ENCODE assay signal across 9 mouse cellular contexts in genomic region chr3:107917783-107918408, GRCm38 (mm10). TPM values are rescaled to one million over a fixed set of nuclear protein-coding genes. Genes with fewer than 3 reads are reported as not detected.
DNase-seq lines count a peak whose midpoint lies in the region; ATAC-seq lines count a peak whose summit lies in the region.
"Had no signal": no experiment of that assay in that cellular context is flagged by ENCODE, and none has a peak within 500 bp of the region (broad histone marks: within the 10 kb centered on the region; RNA-seq: fewer than 3 reads in every experiment).

No protein-coding gene starts in this region.

- WGBS in embryonic facial prominence, embryonic 11.5 days, result 60% methylated on average over 7 of the region's 7 CpGs
- 62% methylated on average over 7 of the region's 7 CpGs for WGBS in hindbrain, embryonic 14.5 days
- 64% methylated on average over 7 of the region's 7 CpGs for WGBS in midbrain, embryonic 15.5 days

- H3K27ac ChIP-seq in embryonic facial prominence, embryonic 11.5 days (replicated peaks; ENCODE audit: low read depth, low read length), result no peak overlapping the region
- H3K27ac ChIP-seq in hindbrain, embryonic 14.5 days, result no peak overlapping the region
- H3K27ac ChIP-seq in midbrain, embryonic 15.5 days, result no peak overlapping the region

- H3K9ac ChIP-seq in embryonic facial prominence, embryonic 11.5 days (replicated peaks; ENCODE audit: low read length), result no peak overlapping the region
- no peak overlapping the region for H3K9ac ChIP-seq in hindbrain, embryonic 14.5 days
- H3K9ac ChIP-seq in midbrain, embryonic 15.5 days, result no peak overlapping the region

- no peak overlapping the region for H3K4me3 ChIP-seq in embryonic facial prominence, embryonic 11.5 days (ENCODE audit: low read depth, low read length)
- no peak overlapping the region for H3K4me3 ChIP-seq in hindbrain, embryonic 14.5 days (replicated peaks; ENCODE audit: low read length)
- no peak overlapping the region for H3K4me3 ChIP-seq in midbrain, embryonic 15.5 days

- ATAC-seq in embryonic facial prominence, embryonic 11.5 days (replicated peaks; ENCODE audit: insufficient number of reproducible peaks, low FRiP score, low TSS enrichment, low read depth), result no peak
- ATAC-seq in hindbrain, embryonic 14.5 days (ENCODE audit: low FRiP score), result no peak
- ATAC-seq in midbrain, embryonic 15.5 days (replicated peaks), result peak; percentile 74; the same call in 1 of the 2 replicates
- no peak for ATAC-seq in inflammation-experienced regulatory T-cells, adult 6 months

- H3K4me1 ChIP-seq in embryonic facial prominence, embryonic 11.5 days (ENCODE audit: control insufficient read depth, insufficient read depth, low read length), result no peaks in the 10 kb centered on the region
- H3K4me1 ChIP-seq in hindbrain, embryonic 14.5 days (replicated peaks; ENCODE audit: control insufficient read depth, insufficient read depth, low read length), result no peaks in the 10 kb centered on the region
- no peaks in the 10 kb centered on the region for H3K4me1 ChIP-seq in midbrain, embryonic 15.5 days

- no peaks in the 10 kb centered on the region for H3K9me3 ChIP-seq in embryonic facial prominence, embryonic 11.5 days (replicated peaks; ENCODE audit: control insufficient read depth, low read length)
- H3K9me3 ChIP-seq in hindbrain, embryonic 14.5 days (ENCODE audit: control insufficient read depth, low read length), result no peaks in the 10 kb centered on the region
- H3K9me3 ChIP-seq in midbrain, embryonic 15.5 days, result no peaks in the 10 kb centered on the region

- intact Hi-C loops in left cerebral cortex, postnatal 14 days (cut with DNase I), result loop anchor here (1.0 to 5.0 kb wide), 2 partner anchors 51 to 221 kb away; partner anchors contain the start of gene Ahcyl1

- peak; percentile 26 to 63 for DNase-seq in spleen, postnatal 10 days (ENCODE audit: low spot score in 2 of 2)
- no peak for DNase-seq in spleen, adult 12 weeks (ENCODE audit: low spot score)
- DNase-seq in ZHBTc4 (ENCODE audit: low read depth, low spot score), result peak; percentile 78
- peak; percentile 77 for DNase-seq in embryonic facial prominence, embryonic 11.5 days (ENCODE audit: low spot score)
- peak; percentile 72 for DNase-seq in hindbrain, embryonic 14.5 days (ENCODE audit: low spot score)
- DNase-seq in left cerebral cortex, postnatal 14 days (ENCODE audit: low spot score in 2 of 2), result peak; percentile 83 to 84

- H3K4me2 ChIP-seq in embryonic facial prominence, embryonic 11.5 days (ENCODE audit: low read depth, low read length), result no peak overlapping the region
- no peak overlapping the region for H3K4me2 ChIP-seq in hindbrain, embryonic 14.5 days (replicated peaks)
- H3K4me2 ChIP-seq in midbrain, embryonic 15.5 days, result no peak overlapping the region

- H3K36me3 ChIP-seq in embryonic facial prominence, embryonic 11.5 days (replicated peaks; ENCODE audit: control insufficient read depth, insufficient read depth, low read depth, low read length), result no peaks in the 10 kb centered on the region
- no peaks in the 10 kb centered on the region for H3K36me3 ChIP-seq in hindbrain, embryonic 14.5 days (replicated peaks; ENCODE audit: control insufficient read depth, insufficient read depth)
- H3K36me3 ChIP-seq in midbrain, embryonic 15.5 days (replicated peaks), result no peaks in the 10 kb centered on the region

- no peaks in the 10 kb centered on the region for H3K27me3 ChIP-seq in embryonic facial prominence, embryonic 11.5 days (ENCODE audit: control insufficient read depth, insufficient read depth, low read length)
- no peaks in the 10 kb centered on the region for H3K27me3 ChIP-seq in hindbrain, embryonic 14.5 days (ENCODE audit: control insufficient read depth, insufficient read depth, low read length)
- no peaks in the 10 kb centered on the region for H3K27me3 ChIP-seq in midbrain, embryonic 15.5 days (replicated peaks)

RNA-seq across cellular contexts. Expression of gene Gstm7, which starts 13.7 kb away (rescaled TPM):
- polyA plus RNA-seq in embryonic facial prominence, embryonic 11.5 days (2014; fragmentation: Nextera tagmentation; extraction: Ambion mirVana), result 42.0 and 47.1 TPM in 2 replicates
- 45.8 and 54.6 TPM in 2 replicates for polyA plus RNA-seq in hindbrain, embryonic 14.5 days (2014; fragmentation: Nextera tagmentation; extraction: Ambion mirVana)
- total RNA-seq in left cerebral cortex, postnatal 14 days (2021), result 10 to 100 TPM; 66.3 to 66.4 TPM
- polyA plus RNA-seq in midbrain, embryonic 15.5 days (2015; fragmentation: Nextera tagmentation; extraction: Ambion mirVana), result 63.6 and 73.0 TPM in 2 replicates
- 1 to 10 TPM in 1 of 3 experiments, not detected in 2; 1.5 TPM for polyA plus RNA-seq in inflammation-experienced regulatory T-cells, adult 6 months (2017; shearing (Covaris generic))

RNA-seq across cellular contexts. Expression of gene Gstm5, which starts 22.3 kb away (rescaled TPM):
- 272 and 278 TPM in 2 replicates for polyA plus RNA-seq in embryonic facial prominence, embryonic 11.5 days (2014; fragmentation: Nextera tagmentation; extraction: Ambion mirVana)
- 255 and 259 TPM in 2 replicates for polyA plus RNA-seq in hindbrain, embryonic 14.5 days (2014; fragmentation: Nextera tagmentation; extraction: Ambion mirVana)
- total RNA-seq in left cerebral cortex, postnatal 14 days (2021), result 100 to 1,000 TPM; 182 to 200 TPM
- 214 and 222 TPM in 2 replicates for polyA plus RNA-seq in midbrain, embryonic 15.5 days (2015; fragmentation: Nextera tagmentation; extraction: Ambion mirVana)
- 1 to 10 TPM in 1 of 3 experiments, not detected in 2; 1.4 TPM for polyA plus RNA-seq in inflammation-experienced regulatory T-cells, adult 6 months (2017; shearing (Covaris generic))

RNA-seq across cellular contexts. Expression of gene Gstm6, which starts 25.7 kb away (rescaled TPM):
- 11.7 and 12.6 TPM in 2 replicates for polyA plus RNA-seq in embryonic facial prominence, embryonic 11.5 days (2014; fragmentation: Nextera tagmentation; extraction: Ambion mirVana)
- polyA plus RNA-seq in hindbrain, embryonic 14.5 days (2014; fragmentation: Nextera tagmentation; extraction: Ambion mirVana), result 8.1 and 9.3 TPM in 2 replicates
- 1 to 10 TPM; 3.4 to 3.8 TPM for total RNA-seq in left cerebral cortex, postnatal 14 days (2021)
- polyA plus RNA-seq in midbrain, embryonic 15.5 days (2015; fragmentation: Nextera tagmentation; extraction: Ambion mirVana), result 17.5 and 18.9 TPM in 2 replicates
- polyA plus RNA-seq in inflammation-experienced regulatory T-cells, adult 6 months (2017; shearing (Covaris generic)), result not detected

RNA-seq across cellular contexts. Expression of gene Eps8l3, which starts 40.9 kb away (rescaled TPM):
- polyA plus RNA-seq in embryonic facial prominence, embryonic 11.5 days (2014; fragmentation: Nextera tagmentation; extraction: Ambion mirVana), result not detected in 2 replicates
- polyA plus RNA-seq in hindbrain, embryonic 14.5 days (2014; fragmentation: Nextera tagmentation; extraction: Ambion mirVana), result not detected in 2 replicates
- total RNA-seq in left cerebral cortex, postnatal 14 days (2021), result not detected
- 0.09 TPM in 1 of 2 replicates, not detected in the other for polyA plus RNA-seq in midbrain, embryonic 15.5 days (2015; fragmentation: Nextera tagmentation; extraction: Ambion mirVana)
- not detected for polyA plus RNA-seq in inflammation-experienced regulatory T-cells, adult 6 months (2017; shearing (Covaris generic))
- polyA plus RNA-seq: frontal cortex, adult 2 months had no signal

RNA-seq across cellular contexts. Expression of gene Gstm3, which starts 51.2 kb away (rescaled TPM):
- not detected in 2 replicates for polyA plus RNA-seq in embryonic facial prominence, embryonic 11.5 days (2014; fragmentation: Nextera tagmentation; extraction: Ambion mirVana)
- polyA plus RNA-seq in hindbrain, embryonic 14.5 days (2014; fragmentation: Nextera tagmentation; extraction: Ambion mirVana), result not detected in 2 replicates
- total RNA-seq in left cerebral cortex, postnatal 14 days (2021), result not detected
- polyA plus RNA-seq in midbrain, embryonic 15.5 days (2015; fragmentation: Nextera tagmentation; extraction: Ambion mirVana), result 0.25 TPM in 1 of 2 replicates, not detected in the other
- not detected for polyA plus RNA-seq in inflammation-experienced regulatory T-cells, adult 6 months (2017; shearing (Covaris generic))
- polyA plus RNA-seq: frontal cortex, adult 2 months had no signal

Comparison
In these comparisons a context has a peak if more than half of its experiments do, and no peak if none do; other contexts are left out.
1. RNA of gene Gstm7, which starts 13.7 kb away (polyA plus RNA-seq): 63.6 to 73.0 TPM in midbrain, embryonic 15.5 days, 45.8 to 54.6 TPM in hindbrain, embryonic 14.5 days and 42.0 to 47.1 TPM in embryonic facial prominence, embryonic 11.5 days; 1.5 TPM in inflammation-experienced regulatory T-cells, adult 6 months; every median in the first group is over 10 times any median in the second.
2. RNA of gene Gstm5, which starts 22.3 kb away (polyA plus RNA-seq): 272 to 278 TPM in embryonic facial prominence, embryonic 11.5 days, 255 to 259 TPM in hindbrain, embryonic 14.5 days and 214 to 222 TPM in midbrain, embryonic 15.5 days; 1.4 TPM in inflammation-experienced regulatory T-cells, adult 6 months; every median in the first group is over 10 times any median in the second.